Mouse (Mus musculus): ENCODE measurements around the gene Fam131b.

Fam131b gene

DNA sequence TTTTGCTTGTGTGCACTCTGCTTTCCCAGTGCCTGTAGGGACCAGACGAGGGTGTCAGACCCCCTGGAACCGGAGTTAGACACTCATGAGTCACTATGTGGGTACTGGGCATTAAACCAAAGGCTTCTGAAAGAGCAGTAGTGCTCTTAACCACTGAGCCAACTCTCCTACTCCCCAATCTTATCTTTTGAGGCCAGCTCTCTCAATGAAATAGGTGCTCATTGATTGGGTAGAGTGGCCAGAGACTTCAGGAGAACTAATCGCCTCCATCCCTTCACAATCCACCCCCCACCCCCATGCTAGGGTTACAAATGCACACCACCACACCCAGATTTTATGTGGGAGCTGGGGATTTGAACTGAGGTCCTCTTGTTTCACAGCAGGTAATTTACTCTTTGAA is 4.3 kb upstream of the Fam131b start:
- no peak for DNase-seq (ENCODE audit: low spot score)

GRCm38 (mm10) chr6:42326509-42326908 is 2.1 kb upstream of the Fam131b start:
- no peak for DNase-seq (ENCODE audit: low spot score)

DNA sequence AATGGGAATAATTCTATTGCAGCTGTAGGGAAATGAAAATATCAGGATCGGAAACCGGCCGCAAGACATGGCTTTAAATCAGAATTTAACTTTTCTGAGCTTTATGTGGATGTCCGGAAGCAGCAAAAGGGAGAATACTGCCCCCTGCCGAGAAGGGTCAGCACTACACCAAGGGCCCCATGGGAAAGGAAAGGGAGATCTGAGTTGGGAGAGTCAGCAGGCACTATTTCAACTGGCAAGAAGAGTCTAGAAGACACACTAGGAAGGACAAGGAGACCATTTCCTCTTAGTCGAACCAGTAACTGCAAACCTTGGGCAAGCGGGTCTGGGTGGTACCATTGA is 796 bp upstream of the Fam131b start:
- peak; percentile 84 for DNase-seq (ENCODE audit: low spot score)

GRCm38 (mm10) chr6:42324067-42324481 is 369 bp downstream of the Fam131b start:
- DNase-seq (ENCODE audit: low spot score): peak; percentile 51

DNA sequence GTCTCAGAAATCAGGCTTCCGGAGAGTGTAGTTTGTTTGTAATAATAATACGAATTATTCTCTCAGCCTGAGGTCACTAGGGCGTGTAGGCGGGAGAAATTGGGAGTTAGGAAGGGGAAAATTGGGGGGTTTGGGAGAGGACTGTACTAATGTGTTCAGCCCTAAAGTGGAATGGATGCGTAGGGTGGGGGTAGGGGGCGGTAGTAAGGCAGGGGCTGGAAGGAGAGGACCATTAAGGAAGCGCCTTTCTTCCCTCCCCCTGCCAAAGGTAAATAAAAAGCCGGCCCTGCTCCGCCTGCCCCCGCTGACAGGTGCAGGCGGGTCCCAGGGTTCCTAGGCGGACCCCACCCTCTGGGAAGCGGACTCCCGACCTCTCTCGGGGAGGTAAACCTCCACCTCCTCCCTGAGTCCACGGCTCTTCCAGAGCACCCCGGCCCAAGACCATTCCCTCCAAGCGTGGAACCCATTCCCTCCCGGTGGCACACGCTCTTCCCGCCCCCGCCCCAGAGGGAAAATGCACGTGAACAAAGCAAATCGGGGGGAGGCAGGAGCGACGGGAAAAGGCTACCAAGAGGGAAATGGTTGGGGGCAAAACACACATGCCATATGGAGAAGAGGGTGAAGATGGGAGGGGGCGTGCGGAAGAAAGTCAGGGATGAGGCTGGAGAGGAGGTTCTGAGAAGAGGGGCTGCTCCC is 924 bp downstream of the Fam131b start:
- no peak for DNase-seq (ENCODE audit: low spot score)

- no peak for DNase-seq (ENCODE audit: low spot score)
Observed at GRCm38 (mm10) chr6:42318293-42318692, 6.2 kb downstream of the Fam131b start.

- DNase-seq (ENCODE audit: low spot score): no peak
Observed at GRCm38 (mm10) chr6:42310427-42311053, 13.9 kb downstream of the Fam131b start.

GRCm38 (mm10) chr6:42309816-42310378 is 14.5 kb downstream of the Fam131b start:
- DNase-seq (ENCODE audit: low spot score): no peak

GRCm38 (mm10) chr6:42299362-42299761 is 25.1 kb downstream of the Fam131b start:
- no peak for DNase-seq (ENCODE audit: low spot score)

DNA sequence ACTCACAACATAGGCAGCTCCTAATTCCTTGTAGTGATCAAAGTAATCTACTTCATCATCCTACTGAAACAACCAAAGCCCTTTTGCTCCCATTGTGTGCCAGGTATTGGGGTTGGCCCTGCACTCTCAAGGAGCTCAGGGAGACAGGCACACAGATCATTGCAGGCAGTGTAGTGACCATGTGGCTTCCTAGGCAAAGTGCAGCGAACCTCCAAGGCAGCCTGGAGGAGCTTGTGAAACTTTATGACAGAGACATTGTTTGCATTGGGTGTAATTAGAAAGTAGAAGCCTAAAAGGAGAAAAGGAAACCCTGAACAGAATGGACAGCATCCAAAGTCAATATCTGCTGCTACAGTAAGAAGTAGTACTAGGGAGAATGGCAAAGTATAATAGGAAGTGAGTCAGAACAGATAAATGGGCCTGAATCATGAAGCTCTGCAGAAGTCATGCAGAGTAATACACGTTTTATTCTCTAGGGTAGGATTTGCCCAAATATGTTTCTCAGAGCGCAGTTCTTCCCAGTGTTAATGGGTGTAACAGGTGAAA is 28.8 kb downstream of the Fam131b start:
- DNase-seq (ENCODE audit: low spot score): no peak

DNA sequence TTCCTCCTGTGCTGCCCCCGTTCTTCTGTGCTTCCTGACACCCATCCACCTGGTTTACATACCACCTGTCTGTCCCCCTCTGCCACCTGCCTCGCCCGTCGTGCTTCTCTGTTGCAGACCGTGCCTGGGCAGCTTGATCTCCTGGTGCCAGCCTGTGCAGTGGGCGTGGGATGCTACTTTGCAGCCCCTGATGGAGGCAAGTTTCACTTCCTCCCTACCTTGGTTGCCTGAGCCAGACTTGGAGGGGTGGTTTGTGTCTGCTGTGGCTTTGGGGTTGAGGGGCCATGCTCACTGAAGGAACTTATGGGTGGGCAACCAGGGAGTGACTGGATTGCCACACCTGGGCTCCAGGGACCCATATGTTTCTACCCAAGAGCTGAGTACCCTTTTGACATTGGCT is 31.1 kb downstream of the Fam131b start:
- no peak for DNase-seq (ENCODE audit: low spot score)

- DNase-seq (ENCODE audit: low spot score): no peak
Observed at GRCm38 (mm10) chr6:42287562-42287961, 36.9 kb downstream of the Fam131b start.

GRCm38 (mm10) chr6:42286448-42286847 is 38.0 kb downstream of the Fam131b start, which contains the start of gene Clcn1:
Clcn1 (plus strand) TSS chr6:42286685.
- no peak for DNase-seq (ENCODE audit: low spot score)

- DNase-seq (ENCODE audit: low spot score): no peak
Observed at GRCm38 (mm10) chr6:42282865-42283528, 41.4 kb downstream of the Fam131b start.

GRCm38 (mm10) chr6:42276151-42276550 is 48.3 kb downstream of the Fam131b start:
- DNase-seq (ENCODE audit: low spot score): no peak

- DNase-seq (ENCODE audit: low spot score): no peak
Observed at GRCm38 (mm10) chr6:42270817-42271216, 53.6 kb downstream of the Fam131b start.

- no peak for DNase-seq (ENCODE audit: low spot score)
Observed at GRCm38 (mm10) chr6:42265391-42266330, 58.8 kb downstream of the Fam131b start.

Data from testis, postnatal 10 days (tissue).